Mouse (Mus musculus) lung, adult 18-20 months (tissue): Measurements from ENCODE around the gene Olfr1366.
"Not testable (repeated sequence)": the region's sequence is repeated elsewhere in the genome, so short reads cannot be mapped to it uniquely, and the experiment has no call there.

Experiments used
- DNase-seq, 2 experiments: peaks; one replicate each; pipeline ENCODE4 v3.0.0; 2022; ENCODE audit warnings: mixed read lengths in 2 of 2

Gene Olfr1366

DNA sequence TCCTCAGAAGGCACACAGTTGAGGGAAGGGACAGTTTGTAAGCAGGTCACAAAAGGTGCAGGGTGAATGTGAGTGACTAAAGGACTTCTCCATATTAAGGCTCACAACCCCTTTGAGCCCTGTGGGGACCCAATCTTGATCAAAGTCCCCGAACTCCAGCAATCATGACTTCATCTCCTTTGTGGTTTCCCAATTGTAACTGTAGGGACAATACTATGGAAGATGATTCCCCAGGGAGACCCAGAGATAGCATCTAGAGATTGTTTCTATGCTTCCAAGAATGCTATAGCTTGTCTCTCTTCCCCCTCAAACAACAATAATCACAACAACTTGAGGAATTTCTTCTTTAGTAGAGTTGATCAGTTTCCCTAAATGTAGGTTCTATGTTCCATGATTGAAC is at the start of gene Olfr1366:
Olfr1366 (minus strand) TSS at position 101 of the 400 bp plus-strand sequence.
- no peak for DNase-seq

GRCm38 (mm10) chr13:21591618-21592017 is 49.0 kb upstream of the Olfr1366 start:
- DNase-seq: no peak

- DNase-seq: no peak
Measured at GRCm38 (mm10) chr13:21581659-21582058, 39.1 kb upstream of the Olfr1366 start, which contains the start of gene Olfr1364. Gene Olfr1364, minus strand, starts transcription at chr13:21581759.

- DNase-seq: no peak
Measured at GRCm38 (mm10) chr13:21559793-21560192, 17.2 kb upstream of the Olfr1366 start, which contains the start of gene Olfr1535. Gene Olfr1535, minus strand, starts transcription at chr13:21559893.

DNA sequence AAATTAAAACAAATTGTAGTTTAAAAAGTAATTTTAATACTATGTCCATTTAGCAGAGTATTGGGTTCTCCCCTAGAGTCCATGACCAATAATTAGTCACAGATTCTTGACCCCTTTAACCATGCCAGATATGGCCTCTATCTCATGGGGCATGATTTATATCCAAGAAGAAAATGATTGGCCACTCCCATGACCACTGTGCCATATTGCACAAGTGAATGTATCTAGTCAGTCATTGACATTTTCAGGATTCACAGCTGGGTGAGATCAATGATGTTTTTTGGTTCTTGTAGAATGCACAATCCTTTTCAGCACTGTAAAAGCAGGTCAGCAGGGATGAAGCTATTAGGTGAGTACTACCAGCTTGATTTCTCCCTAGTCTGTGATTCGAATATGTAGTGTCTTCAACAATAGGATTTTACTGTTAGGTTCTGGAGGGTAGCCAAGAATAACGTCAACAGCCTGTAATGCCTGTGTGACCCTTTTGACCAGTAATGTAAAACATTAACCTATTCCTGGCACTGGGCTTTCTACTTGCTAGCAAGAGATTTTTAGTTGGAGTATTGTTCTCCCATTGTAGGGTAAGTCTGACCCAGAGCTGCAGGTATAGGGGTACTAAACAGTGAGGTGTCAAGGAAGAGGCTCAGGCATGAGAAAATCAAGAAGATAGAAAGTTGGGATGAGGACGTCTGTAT is 8.0 kb upstream of the Olfr1366 start:
- no peak for DNase-seq

DNA sequence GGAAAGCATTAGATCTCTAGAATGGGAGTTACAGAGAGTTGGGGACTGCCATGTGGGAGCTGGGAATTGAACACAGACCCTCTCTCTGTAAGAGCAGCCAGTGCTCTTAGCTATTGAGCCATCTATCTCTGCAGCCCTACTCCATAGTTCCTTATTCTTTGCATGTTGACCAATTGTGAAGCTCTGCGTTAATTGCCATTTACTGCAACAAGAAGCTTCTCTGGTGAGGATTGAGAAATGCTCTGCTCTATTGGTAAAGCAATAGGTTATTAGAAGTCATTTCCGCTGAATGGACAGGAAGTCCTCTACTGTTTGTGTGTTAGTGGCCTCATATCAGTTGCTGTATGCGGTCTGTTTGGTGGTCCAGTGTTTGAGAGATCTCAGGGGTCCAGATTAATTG is 6.9 kb upstream of the Olfr1366 start:
- no peak for DNase-seq

GRCm38 (mm10) chr13:21530781-21531201 is 11.8 kb downstream of the Olfr1366 start, which contains the start of gene Zkscan8:
Gene Zkscan8, minus strand, starts transcription at chr13:21531120.
- DNase-seq: peak; percentile 88 to 92

DNA sequence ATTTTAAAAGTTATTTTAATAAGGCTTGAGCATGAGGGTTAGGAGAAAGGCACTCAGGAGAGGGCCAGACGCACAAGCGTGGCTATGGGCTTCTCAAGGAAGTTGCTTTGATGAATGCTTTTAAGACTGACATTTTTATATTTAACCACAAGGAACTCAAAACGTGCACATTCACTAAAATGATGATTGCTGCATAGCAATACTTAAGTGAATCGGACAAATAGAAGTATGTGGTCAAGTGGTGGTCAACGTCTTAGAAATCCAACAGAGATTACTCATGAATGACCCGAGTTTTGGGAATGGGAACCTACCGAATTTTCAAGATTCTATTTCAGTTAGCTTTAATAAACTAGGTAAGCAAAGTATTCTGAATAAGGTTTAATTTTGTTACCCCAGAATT is 12.5 kb downstream of the Olfr1366 start:
- DNase-seq: no peak

GRCm38 (mm10) chr13:21506221-21506649 is 36.4 kb downstream of the Olfr1366 start:
- peak; percentile 79 to 83 for DNase-seq

- DNase-seq: no peak
Measured at GRCm38 (mm10) chr13:21502296-21502695, 40.3 kb downstream of the Olfr1366 start.

DNA sequence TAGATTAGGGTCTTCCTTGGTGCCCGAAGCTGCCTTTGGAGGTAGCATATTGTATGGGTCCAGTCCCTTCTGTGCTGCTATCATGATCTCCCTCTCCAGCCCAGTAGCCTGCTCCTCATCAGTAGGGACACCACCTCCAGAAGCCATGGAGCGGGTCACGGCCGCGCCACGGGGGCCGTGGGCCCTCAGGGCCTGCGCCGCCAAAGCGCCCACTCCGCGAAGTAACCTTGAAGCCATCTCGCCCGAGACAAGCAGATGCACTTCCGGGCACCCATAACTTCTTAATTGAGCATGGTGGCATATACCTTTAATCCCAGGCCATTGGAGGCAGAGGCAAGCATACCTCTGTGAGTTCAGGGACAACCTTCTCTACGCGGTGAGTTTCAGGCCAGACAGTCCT is 41.4 kb downstream of the Olfr1366 start, which contains the start of gene Gm11273:
Gm11273 (minus strand) TSS at position 237 of the 400 bp plus-strand sequence.
- DNase-seq: not testable (repeated sequence)

- peak in 1 of 2 experiments; percentile 12 for DNase-seq
Measured at GRCm38 (mm10) chr13:21495080-21495479, 47.5 kb downstream of the Olfr1366 start, which contains the start of gene AK157302. Gene AK157302, plus strand, starts transcription at chr13:21495223.

- no peak for DNase-seq
Measured at GRCm38 (mm10) chr13:21492847-21493246, 49.8 kb downstream of the Olfr1366 start.

- DNase-seq: no peak
Measured at GRCm38 (mm10) chr13:21486881-21487280, 55.7 kb downstream of the Olfr1366 start.
